Mouse (Mus musculus): ENCODE results near the gene Nanog. TPM values are rescaled to one million over a fixed set of nuclear protein-coding genes. Genes with fewer than 3 reads are reported as not detected.

The Nanog gene
- polyA plus RNA-seq, 1 experiment from 2014 or later: 0.23 TPM

DNA sequence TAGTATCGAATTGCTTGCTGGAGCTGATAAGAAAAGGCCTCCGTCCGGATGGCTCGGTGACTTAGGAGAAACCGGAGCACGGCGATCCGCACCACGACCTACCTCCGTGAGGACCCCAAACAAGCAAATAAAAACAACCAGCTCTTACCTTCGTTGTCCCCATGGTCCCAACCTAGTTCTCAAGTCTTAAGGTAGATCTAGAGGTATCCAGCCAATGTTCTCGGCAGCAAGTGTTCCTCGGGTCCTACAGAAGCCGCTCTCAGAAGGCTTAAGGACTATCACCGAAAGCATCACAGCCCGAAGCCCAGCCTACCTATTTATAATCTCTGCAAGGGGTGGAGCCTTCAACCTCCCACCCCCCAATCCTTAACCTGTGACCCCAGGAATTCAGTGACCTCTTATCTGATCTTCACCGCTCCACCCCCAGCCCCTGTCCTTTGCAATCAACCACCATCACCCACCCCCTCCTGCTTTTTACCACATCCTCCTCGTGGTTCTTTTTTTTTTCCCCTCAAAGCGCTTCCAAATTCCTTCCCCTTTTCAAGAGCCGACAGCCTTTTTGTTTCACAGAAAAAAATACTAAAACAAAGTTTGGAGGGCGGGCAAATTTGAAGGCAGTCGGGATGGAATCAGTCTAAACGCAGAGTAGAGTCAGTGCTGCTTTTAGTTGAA, 35.1 kb downstream of the Nanog start:
- peak overlapping the region; percentile 65 for H3K9ac ChIP-seq (ENCODE audit: low read depth, low read length)
- H3K4me3 ChIP-seq (ENCODE audit: low read depth, low read length): peak overlapping the region; percentile 61
- H3K27me3 ChIP-seq (ENCODE audit: control insufficient read depth, insufficient read depth, low read length): peaks cover 9% of the 10 kb centered on the region
- under 1% methylated on average over 23 of the region's 23 CpGs for WGBS (ENCODE audit: insufficient replicate concordance)
- no peaks in the 10 kb centered on the region for H3K9me3 ChIP-seq (replicated peaks; ENCODE audit: control insufficient read depth, low read length)
- peak overlapping the region; percentile 91 for H3K4me2 ChIP-seq
- H3K27ac ChIP-seq (ENCODE audit: low read depth, low read length): no peak overlapping the region
- H3K4me1 ChIP-seq (ENCODE audit: control insufficient read depth, insufficient read depth, low read length): peaks cover 3% of the 10 kb centered on the region; the same call in 1 of the 2 replicates
- no peaks in the 10 kb centered on the region for H3K36me3 ChIP-seq (ENCODE audit: control insufficient read depth, insufficient read depth, low read length)
- peak; percentile 55 for ATAC-seq (replicated peaks; ENCODE audit: insufficient number of reproducible peaks, low FRiP score, low TSS enrichment)

DNA sequence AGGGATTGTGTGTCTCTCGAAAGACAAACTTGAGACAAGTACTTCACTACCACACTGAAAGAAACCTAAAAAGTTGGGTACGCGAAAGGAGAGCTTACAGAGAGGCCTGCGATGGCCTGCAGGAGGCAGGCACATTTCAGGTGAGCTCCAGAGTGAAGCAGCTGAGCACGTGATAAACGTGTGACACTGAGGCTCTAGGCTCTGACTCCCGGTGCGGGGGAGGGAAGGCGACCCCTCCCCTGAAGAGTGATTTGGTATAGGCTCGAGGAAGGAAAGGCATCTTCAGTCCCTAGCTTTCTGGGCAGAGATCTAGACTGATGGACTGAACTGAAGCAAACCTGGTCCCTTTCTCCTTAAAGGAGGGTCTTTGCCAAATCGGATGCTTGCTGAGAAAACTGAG, 36.1 kb downstream of the Nanog start:
- 18% methylated on average over 11 of the region's 11 CpGs for WGBS (ENCODE audit: insufficient replicate concordance)

DNA sequence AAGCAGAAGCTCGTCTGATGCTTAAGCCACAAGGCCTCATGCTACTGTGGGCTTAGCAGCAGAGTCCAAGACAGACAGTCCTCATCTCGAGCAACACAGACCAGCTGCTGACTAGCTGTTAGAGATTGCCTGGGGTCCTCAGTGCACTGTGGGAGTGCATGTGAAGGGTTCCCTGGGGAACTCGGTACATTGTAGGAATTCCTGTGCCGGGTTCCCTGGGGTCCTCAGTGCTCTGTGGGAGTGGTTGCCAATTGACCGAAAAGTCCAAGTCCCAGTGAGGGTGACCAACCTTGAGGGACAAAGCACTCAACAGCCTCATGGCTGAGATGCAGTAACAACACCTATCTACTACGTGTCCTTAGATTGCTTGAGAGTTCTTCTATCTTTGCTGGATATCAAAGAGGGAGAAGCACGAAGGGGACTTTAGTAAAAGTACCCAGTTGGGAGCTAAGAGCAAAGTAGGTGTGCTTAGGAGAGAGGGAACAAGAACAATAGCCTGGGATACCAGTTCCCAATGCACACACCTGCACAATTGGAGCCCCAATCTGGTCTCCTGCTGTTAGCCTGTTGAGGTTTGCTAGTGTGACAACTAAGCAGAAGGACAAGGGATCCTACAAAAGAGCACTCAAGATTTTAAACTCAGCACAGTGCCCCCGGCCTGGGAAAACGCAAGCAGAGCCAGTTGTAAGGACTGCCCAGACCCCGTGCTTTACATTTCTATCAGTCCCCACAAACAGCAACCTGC, 37.4 kb downstream of the Nanog start:
- no peak overlapping the region for H3K9ac ChIP-seq (ENCODE audit: low read depth, low read length)
- H3K9me3 ChIP-seq (replicated peaks; ENCODE audit: control insufficient read depth, low read length): no peaks in the 10 kb centered on the region
- no peak for ATAC-seq (replicated peaks; ENCODE audit: insufficient number of reproducible peaks, low FRiP score, low TSS enrichment)
- no peak overlapping the region for H3K4me3 ChIP-seq (ENCODE audit: low read depth, low read length)
- peaks cover 3% of the 10 kb centered on the region; the same call in 1 of the 2 replicates for H3K4me1 ChIP-seq (ENCODE audit: control insufficient read depth, insufficient read depth, low read length)
- no peaks in the 10 kb centered on the region for H3K36me3 ChIP-seq (ENCODE audit: control insufficient read depth, insufficient read depth, low read length)
- no peak overlapping the region for H3K27ac ChIP-seq (ENCODE audit: low read depth, low read length)
- H3K27me3 ChIP-seq (ENCODE audit: control insufficient read depth, insufficient read depth, low read length): peaks cover 9% of the 10 kb centered on the region
- no peak overlapping the region for H3K4me2 ChIP-seq
- 30% methylated on average over 10 of the region's 10 CpGs for WGBS (ENCODE audit: insufficient replicate concordance)

More for the DNA sequence above, 36.1 kb downstream of the Nanog start:
- no peaks in the 10 kb centered on the region for H3K36me3 ChIP-seq (ENCODE audit: control insufficient read depth, insufficient read depth, low read length)
- no peak overlapping the region for H3K27ac ChIP-seq (ENCODE audit: low read depth, low read length)
- no peak overlapping the region for H3K4me3 ChIP-seq (ENCODE audit: low read depth, low read length)
- H3K4me2 ChIP-seq: no peak overlapping the region
- no peak overlapping the region for H3K9ac ChIP-seq (ENCODE audit: low read depth, low read length)
- H3K27me3 ChIP-seq (ENCODE audit: control insufficient read depth, insufficient read depth, low read length): peaks cover 9% of the 10 kb centered on the region
- H3K9me3 ChIP-seq (replicated peaks; ENCODE audit: control insufficient read depth, low read length): no peaks in the 10 kb centered on the region
- peaks cover 3% of the 10 kb centered on the region; the same call in 1 of the 2 replicates for H3K4me1 ChIP-seq (ENCODE audit: control insufficient read depth, insufficient read depth, low read length)
- no peak for ATAC-seq (replicated peaks; ENCODE audit: insufficient number of reproducible peaks, low FRiP score, low TSS enrichment)

- Histone ChIP-seq H3K9me3 (replicated peaks; ENCODE audit: control insufficient read depth, low read length) (no peaks in the 10 kb centered on the region), H3K4me3 (ENCODE audit: low read depth, low read length) (no peak overlapping the region), H3K9ac (ENCODE audit: low read depth, low read length) (no peak overlapping the region), H3K27ac (ENCODE audit: low read depth, low read length) (no peak overlapping the region), H3K27me3 (ENCODE audit: control insufficient read depth, insufficient read depth, low read length) (no peaks in the 10 kb centered on the region; the same call in 1 of the 2 replicates), H3K36me3 (ENCODE audit: control insufficient read depth, insufficient read depth, low read length) (no peaks in the 10 kb centered on the region), H3K4me2 (no peak overlapping the region), H3K4me1 (ENCODE audit: control insufficient read depth, insufficient read depth, low read length) (no peaks in the 10 kb centered on the region)
- 78% methylated on average over 6 of the region's 6 CpGs for WGBS (ENCODE audit: insufficient replicate concordance)
- ATAC-seq (replicated peaks; ENCODE audit: insufficient number of reproducible peaks, low FRiP score, low TSS enrichment): no peak
Observed at GRCm38 (mm10) chr6:122750579-122750978, 43.3 kb downstream of the Nanog start.

- ATAC-seq (replicated peaks; ENCODE audit: insufficient number of reproducible peaks, low FRiP score, low TSS enrichment): no peak
- H3K4me1 ChIP-seq (ENCODE audit: control insufficient read depth, insufficient read depth, low read length): no peaks in the 10 kb centered on the region
- 27% methylated on average over 2 of the region's 2 CpGs for WGBS (ENCODE audit: insufficient replicate concordance)
Observed at GRCm38 (mm10) chr6:122755913-122756312, 48.6 kb downstream of the Nanog start.

DNA sequence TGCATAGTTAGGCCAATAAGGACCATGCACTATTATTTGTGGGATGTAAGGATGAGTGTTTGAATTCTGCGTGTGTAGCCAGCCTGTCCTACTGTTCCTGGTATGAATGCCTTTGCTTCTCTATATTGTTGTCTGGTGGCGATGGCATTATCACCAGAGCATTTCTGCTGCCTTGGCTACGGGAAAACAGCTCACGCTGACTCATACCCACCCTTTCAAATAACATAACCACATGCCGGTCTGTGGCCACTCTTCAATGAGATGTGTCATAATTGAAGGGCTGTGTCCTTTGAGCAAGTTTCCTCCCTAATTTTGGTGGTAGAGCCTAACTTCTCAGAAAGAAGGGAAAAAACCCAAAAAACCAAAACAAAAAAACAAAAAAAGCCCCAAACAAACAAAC, 51.4 kb downstream of the Nanog start:
- no peaks in the 10 kb centered on the region for H3K36me3 ChIP-seq (ENCODE audit: control insufficient read depth, insufficient read depth, low read length)
- H3K9ac ChIP-seq (ENCODE audit: low read depth, low read length): no peak overlapping the region
- H3K9me3 ChIP-seq (replicated peaks; ENCODE audit: control insufficient read depth, low read length): no peaks in the 10 kb centered on the region
- no peak overlapping the region for H3K4me3 ChIP-seq (ENCODE audit: low read depth, low read length)
- WGBS (ENCODE audit: insufficient replicate concordance): 71% methylated on average over 5 of the region's 5 CpGs
- no peak overlapping the region for H3K27ac ChIP-seq (ENCODE audit: low read depth, low read length)
- H3K4me2 ChIP-seq: no peak overlapping the region
- ATAC-seq (replicated peaks; ENCODE audit: insufficient number of reproducible peaks, low FRiP score, low TSS enrichment): no peak
- H3K27me3 ChIP-seq (ENCODE audit: control insufficient read depth, insufficient read depth, low read length): no peaks in the 10 kb centered on the region
- no peaks in the 10 kb centered on the region for H3K4me1 ChIP-seq (ENCODE audit: control insufficient read depth, insufficient read depth, low read length)

More at GRCm38 (mm10) chr6:122755913-122756312, 48.6 kb downstream of the Nanog start:
- Histone ChIP-seq H3K4me3 (ENCODE audit: low read depth, low read length) (no peak overlapping the region), H3K9me3 (replicated peaks; ENCODE audit: control insufficient read depth, low read length) (no peaks in the 10 kb centered on the region), H3K27ac (ENCODE audit: low read depth, low read length) (no peak overlapping the region), H3K4me2 (no peak overlapping the region), H3K27me3 (ENCODE audit: control insufficient read depth, insufficient read depth, low read length) (no peaks in the 10 kb centered on the region), H3K36me3 (ENCODE audit: control insufficient read depth, insufficient read depth, low read length) (no peaks in the 10 kb centered on the region), H3K9ac (ENCODE audit: low read depth, low read length) (no peak overlapping the region)

DNA sequence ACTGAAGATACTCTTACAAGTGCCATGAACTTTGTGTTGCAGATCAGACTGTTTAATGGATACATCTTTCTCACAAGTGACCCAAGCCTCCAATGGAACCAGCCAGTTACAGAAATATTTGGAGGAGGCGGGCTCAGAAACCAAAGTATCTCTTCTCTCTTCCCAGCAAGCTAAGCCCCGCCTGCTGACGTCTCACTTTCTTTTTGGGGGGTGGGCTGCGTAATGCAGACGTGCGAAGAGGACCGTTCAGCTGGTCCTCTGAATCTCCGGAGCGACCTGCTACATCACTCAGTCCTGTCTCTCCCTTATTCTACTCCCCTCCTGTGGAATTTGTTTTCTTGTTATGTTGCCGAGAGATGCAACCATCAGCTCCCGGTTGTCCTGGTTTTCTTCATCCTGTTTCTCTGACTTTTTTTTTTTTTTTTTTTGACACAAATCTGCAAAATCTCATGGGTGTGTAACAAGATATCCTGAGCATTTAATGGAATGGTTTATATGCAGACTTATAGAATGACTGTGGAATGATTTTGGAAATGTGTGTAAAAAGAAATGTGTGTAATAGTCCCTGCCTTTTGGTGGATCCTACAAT, 53.8 kb downstream of the Nanog start:
- Histone ChIP-seq H3K4me3 (ENCODE audit: low read depth, low read length) (peak overlapping the region; percentile 44), H3K4me2 (peak overlapping the region; percentile 59), H3K9ac (ENCODE audit: low read depth, low read length) (peak overlapping the region; percentile 35; the same call in 1 of the 2 replicates), H3K4me1 (ENCODE audit: control insufficient read depth, insufficient read depth, low read length) (peaks cover 6% of the 10 kb centered on the region; the same call in 1 of the 2 replicates), H3K27ac (ENCODE audit: low read depth, low read length) (no peak overlapping the region), H3K27me3 (ENCODE audit: control insufficient read depth, insufficient read depth, low read length) (no peaks in the 10 kb centered on the region), H3K36me3 (ENCODE audit: control insufficient read depth, insufficient read depth, low read length) (no peaks in the 10 kb centered on the region), H3K9me3 (replicated peaks; ENCODE audit: control insufficient read depth, low read length) (no peaks in the 10 kb centered on the region)
- 1% methylated on average over 11 of the region's 11 CpGs for WGBS (ENCODE audit: insufficient replicate concordance)
- 0 out of 2 replicates have a peak, but pooled peaks have one; percentile 27 for ATAC-seq (replicated peaks; ENCODE audit: insufficient number of reproducible peaks, low FRiP score, low TSS enrichment)

- no peaks in the 10 kb centered on the region for H3K36me3 ChIP-seq (ENCODE audit: control insufficient read depth, insufficient read depth, low read length)
- peaks cover 6% of the 10 kb centered on the region; the same call in 1 of the 2 replicates for H3K4me1 ChIP-seq (ENCODE audit: control insufficient read depth, insufficient read depth, low read length)
- H3K9me3 ChIP-seq (replicated peaks; ENCODE audit: control insufficient read depth, low read length): no peaks in the 10 kb centered on the region
- H3K9ac ChIP-seq (ENCODE audit: low read depth, low read length): no peak overlapping the region
- H3K4me2 ChIP-seq: no peak overlapping the region
- no peak overlapping the region for H3K4me3 ChIP-seq (ENCODE audit: low read depth, low read length)
- no peak overlapping the region for H3K27ac ChIP-seq (ENCODE audit: low read depth, low read length)
- no peak for ATAC-seq (replicated peaks; ENCODE audit: insufficient number of reproducible peaks, low FRiP score, low TSS enrichment)
- H3K27me3 ChIP-seq (ENCODE audit: control insufficient read depth, insufficient read depth, low read length): no peaks in the 10 kb centered on the region
Observed at GRCm38 (mm10) chr6:122761901-122762300, 54.6 kb downstream of the Nanog start.
